Mouse (Mus musculus) myocyte (in vitro differentiated cells): Measurements from ENCODE around the gene Gpnmb. TPM values are rescaled to one million over a fixed set of nuclear protein-coding genes. Genes with fewer than 3 reads are reported as not detected.

ENCODE experiments used
- H3K27me3 ChIP-seq: one replicate; pipeline ENCODE4 v1.6.1; 2011; ENCODE audit not compliant: control insufficient read depth, insufficient read depth, insufficient read length
- H3K36me3 ChIP-seq: one replicate; pipeline ENCODE4 v1.6.1; 2011; ENCODE audit not compliant: control insufficient read depth, insufficient read depth
- H3K4me2 ChIP-seq: one replicate; pipeline ENCODE4 v1.6.1; 2011; ENCODE audit warnings: low read depth, control low read depth
- H3K4me3 ChIP-seq: one replicate; pipeline ENCODE4 v1.5.1; 2011; ENCODE audit warnings: mild to moderate bottlenecking, control low read depth, moderate library complexity
- H3K79me2 ChIP-seq: one replicate; pipeline ENCODE4 v1.6.1; 2011; ENCODE audit not compliant: control insufficient read depth, insufficient read depth
- H3ac ChIP-seq: one replicate; pipeline ENCODE4 v1.6.1; 2011; ENCODE audit not compliant: control insufficient read depth, insufficient read length
- CEBPB ChIP-seq: IDR thresholded peaks from 2 replicates; pipeline ENCODE4 v1.6.1; 2011; ENCODE audit warnings: mild to moderate bottlenecking, moderate library complexity; ENCODE audit not compliant: poor library complexity, insufficient read depth, severe bottlenecking
- E2F4 ChIP-seq: IDR thresholded peaks from one replicate; pipeline ENCODE4 v1.6.1; 2011; ENCODE audit warnings: mild to moderate bottlenecking, control low read depth, moderate library complexity; ENCODE audit not compliant: insufficient read depth
- MAX ChIP-seq: IDR thresholded peaks from one replicate; pipeline ENCODE4 v1.6.1; 2011; ENCODE audit warnings: low read depth, mild to moderate bottlenecking, control low read depth
- MYOD1 ChIP-seq, 3 experiments: IDR thresholded peaks; one replicate each; pipeline ENCODE4 v1.6.1; 2011; ENCODE audit warnings: control low read depth in 2 of 3, low read depth in 2 of 3, mild to moderate bottlenecking in 2 of 3, moderate library complexity in 1 of 3; ENCODE audit not compliant: insufficient read length in 2 of 3, control insufficient read depth in 1 of 3
- MYOG ChIP-seq, 3 experiments: IDR thresholded peaks; one replicate each; pipeline ENCODE4 v1.6.1; 2011; ENCODE audit warnings: control low read depth in 2 of 3, low read depth in 2 of 3, mild to moderate bottlenecking in 2 of 3; ENCODE audit not compliant: insufficient read length in 2 of 3, control insufficient read depth in 1 of 3, insufficient read depth in 1 of 3
- POLR2A ChIP-seq: IDR thresholded peaks from one replicate; pipeline ENCODE4 v1.6.1; 2011; ENCODE audit warnings: low read depth, mild to moderate bottlenecking, control low read depth, moderate library complexity; ENCODE audit not compliant: insufficient read length
- POLR2AphosphoS2 ChIP-seq: IDR thresholded peaks from one replicate; pipeline ENCODE4 v1.6.1; 2011; ENCODE audit warnings: low read depth, control low read depth; ENCODE audit not compliant: insufficient read length
- REST ChIP-seq: IDR thresholded peaks from one replicate; pipeline ENCODE4 v1.6.1; 2011; ENCODE audit warnings: mild to moderate bottlenecking, control low read depth, moderate library complexity; ENCODE audit not compliant: insufficient read depth, insufficient read length
- SRF ChIP-seq: IDR thresholded peaks from one replicate; pipeline ENCODE4 v1.6.1; 2011; ENCODE audit warnings: low read depth; ENCODE audit not compliant: control insufficient read depth, insufficient read length
- TCF12 ChIP-seq: IDR thresholded peaks from one replicate; pipeline ENCODE4 v1.6.1; 2011; ENCODE audit warnings: mild to moderate bottlenecking, control low read depth; ENCODE audit not compliant: poor library complexity, insufficient read depth, severe bottlenecking
- TCF3 ChIP-seq: IDR thresholded peaks from one replicate; pipeline ENCODE4 v1.6.1; 2011; ENCODE audit warnings: low read depth, control low read depth; ENCODE audit not compliant: insufficient read length
- USF1 ChIP-seq: IDR thresholded peaks from one replicate; pipeline ENCODE4 v1.6.1; 2011; ENCODE audit warnings: low read depth, mild to moderate bottlenecking, control low read depth, moderate library complexity
- polyA plus RNA-seq: library from polyadenylated mRNA; unstranded; fragments of >200 nt; fragmentation: generic; extraction: Trizol; gene quantifications from one replicate; pipeline ENCODE4 v1.2.1, GENCODE M21; 2012; ENCODE audit warnings: missing spikeins

Gpnmb gene
- polyA plus RNA-seq, 1 experiment = 0.12 TPM

DNA sequence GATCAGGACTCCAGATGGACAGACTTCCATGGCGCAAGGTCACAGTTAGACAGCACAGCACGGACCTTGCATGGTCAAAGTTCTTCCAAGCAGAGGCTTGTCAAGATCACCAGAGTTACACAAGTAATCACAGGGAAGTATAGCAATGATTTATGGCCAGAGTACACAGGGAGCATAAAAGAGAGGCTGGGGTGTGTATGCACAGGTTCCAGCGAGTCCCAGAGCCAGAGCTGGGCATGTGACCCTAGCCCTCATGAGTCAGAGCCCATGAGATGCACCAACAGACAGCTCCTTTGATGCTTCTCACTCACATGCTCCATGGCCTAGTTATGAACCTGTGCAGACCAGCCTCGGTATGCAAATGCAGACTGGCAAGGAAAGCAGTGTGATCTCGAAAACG, 8.3 kb upstream of the Gpnmb start:
- TF ChIP-seq REST (no peak), SRF (no peak), MYOD1 (IDR thresholded peaks at IDR 0.05; ENCODE audit: control insufficient read depth in 1 of 3, insufficient read length in 2 of 3, low read depth in 2 of 3) (no peak), CEBPB (no peak), USF1 (no peak), TCF3 (no peak), MAX (no peak), E2F4 (no peak)
- H3K36me3 ChIP-seq = no peaks in the 10 kb centered on the region
- H3K27me3 ChIP-seq = peaks cover 11% of the 10 kb centered on the region
- no peaks in the 10 kb centered on the region for H3K79me2 ChIP-seq
- no peak overlapping the region for H3K4me2 ChIP-seq
- no peak overlapping the region for H3K4me3 ChIP-seq
- no peak overlapping the region for H3ac ChIP-seq

DNA sequence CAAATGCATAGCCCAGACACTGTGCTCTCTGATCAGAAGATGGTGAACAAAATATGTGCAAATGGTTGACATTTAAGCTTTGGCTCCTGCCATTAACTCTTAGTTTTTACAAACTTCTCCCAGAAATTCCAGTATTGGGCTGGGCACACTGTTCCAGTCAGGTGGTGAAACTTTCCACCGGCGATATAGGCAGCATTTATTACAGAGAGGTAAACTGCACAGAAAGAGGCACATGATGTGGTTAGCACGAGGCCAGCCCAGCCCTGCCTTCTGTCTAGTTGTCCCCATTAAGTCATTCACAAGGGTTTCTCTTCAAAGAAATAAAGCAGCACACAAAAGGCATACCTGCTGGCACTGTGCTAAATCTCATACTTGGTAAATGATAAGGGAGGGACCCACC, 7.6 kb upstream of the Gpnmb start:
- H3K36me3 ChIP-seq = no peaks in the 10 kb centered on the region
- TF ChIP-seq TCF3 = no peak
- TF ChIP-seq REST = no peak
- TF ChIP-seq MYOD1 (IDR thresholded peaks at IDR 0.05; ENCODE audit: control insufficient read depth in 1 of 3, insufficient read length in 2 of 3, low read depth in 2 of 3) = no peak
- TF ChIP-seq MYOG (IDR thresholded peaks at IDR 0.05; ENCODE audit: control insufficient read depth in 1 of 3, insufficient read depth in 1 of 3, insufficient read length in 2 of 3, low read depth in 2 of 3) = no peak
- TF ChIP-seq MAX = no peak
- TF ChIP-seq USF1 = no peak
- TF ChIP-seq E2F4 = no peak
- TF ChIP-seq POLR2A = no peak
- no peak for TF ChIP-seq CEBPB
- no peak for TF ChIP-seq POLR2AphosphoS2
- TF ChIP-seq SRF = no peak
- no peak for TF ChIP-seq TCF12
- no peak overlapping the region for H3K4me3 ChIP-seq
- peaks cover 11% of the 10 kb centered on the region for H3K27me3 ChIP-seq
- no peak overlapping the region for H3ac ChIP-seq
- H3K4me2 ChIP-seq = no peak overlapping the region
- no peaks in the 10 kb centered on the region for H3K79me2 ChIP-seq

DNA sequence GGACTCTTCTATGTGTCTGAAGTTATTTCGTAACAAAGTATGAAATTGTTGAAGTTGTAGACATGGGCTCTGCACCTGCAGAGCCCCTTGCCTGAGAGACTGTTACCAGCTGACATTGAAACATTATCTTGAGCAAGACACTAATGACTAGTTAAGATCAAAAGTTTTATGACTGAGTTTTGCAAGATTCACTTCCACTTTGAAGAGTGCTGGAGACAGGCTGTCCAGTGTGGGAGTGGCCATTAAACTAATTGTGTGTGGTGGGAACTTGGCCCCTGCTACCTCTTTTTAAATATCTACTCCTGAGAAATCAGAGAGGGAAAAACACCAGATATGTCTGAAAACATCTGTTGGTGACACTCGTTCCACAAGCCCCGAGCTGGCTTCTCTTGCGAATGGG, 5.1 kb upstream of the Gpnmb start:
- Histone ChIP-seq H3K27me3 (peaks cover 17% of the 10 kb centered on the region), H3K36me3 (no peaks in the 10 kb centered on the region), H3ac (no peak overlapping the region), H3K4me2 (no peak overlapping the region), H3K4me3 (no peak overlapping the region), H3K79me2 (no peaks in the 10 kb centered on the region)
- TF ChIP-seq REST (no peak), MAX (no peak), POLR2A (no peak), CEBPB (no peak), USF1 (no peak), E2F4 (no peak), SRF (no peak), TCF12 (no peak), MYOG (IDR thresholded peaks at IDR 0.05; ENCODE audit: control insufficient read depth in 1 of 3, insufficient read depth in 1 of 3, insufficient read length in 2 of 3, low read depth in 2 of 3) (no peak), MYOD1 (IDR thresholded peaks at IDR 0.05; ENCODE audit: control insufficient read depth in 1 of 3, insufficient read length in 2 of 3, low read depth in 2 of 3) (no peak), TCF3 (no peak), POLR2AphosphoS2 (no peak)

DNA sequence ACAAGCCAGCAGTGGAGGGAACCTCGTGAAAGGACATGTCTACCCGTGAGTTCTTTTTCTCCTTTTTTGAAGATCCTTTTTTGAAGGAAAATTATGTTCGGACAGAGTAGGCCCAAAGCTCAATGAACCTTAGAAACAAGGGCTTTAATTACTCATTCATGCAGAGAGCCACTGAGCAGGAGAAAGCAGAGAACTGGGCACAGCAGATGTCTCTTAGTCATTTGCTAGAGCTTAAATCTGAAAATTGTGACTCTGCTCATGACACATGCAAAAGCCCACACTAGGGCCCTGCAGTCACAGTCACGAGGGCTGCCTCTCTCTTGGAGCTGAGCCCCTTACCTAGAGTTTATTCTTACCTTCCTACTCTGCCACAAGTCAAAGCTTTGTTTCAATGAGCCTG, 3.6 kb upstream of the Gpnmb start:
- no peak overlapping the region for H3ac ChIP-seq
- TF ChIP-seq E2F4 (no peak), USF1 (no peak), MYOD1 (IDR thresholded peaks at IDR 0.05; ENCODE audit: control insufficient read depth in 1 of 3, insufficient read length in 2 of 3, low read depth in 2 of 3) (no peak), MYOG (IDR thresholded peaks at IDR 0.05; ENCODE audit: control insufficient read depth in 1 of 3, insufficient read depth in 1 of 3, insufficient read length in 2 of 3, low read depth in 2 of 3) (no peak), MAX (no peak), TCF12 (no peak), POLR2A (no peak), SRF (no peak), REST (no peak), CEBPB (no peak), TCF3 (no peak), POLR2AphosphoS2 (no peak)
- no peak overlapping the region for H3K4me2 ChIP-seq
- no peak overlapping the region for H3K4me3 ChIP-seq
- peaks cover 17% of the 10 kb centered on the region for H3K27me3 ChIP-seq
- no peaks in the 10 kb centered on the region for H3K36me3 ChIP-seq
- no peaks in the 10 kb centered on the region for H3K79me2 ChIP-seq

DNA sequence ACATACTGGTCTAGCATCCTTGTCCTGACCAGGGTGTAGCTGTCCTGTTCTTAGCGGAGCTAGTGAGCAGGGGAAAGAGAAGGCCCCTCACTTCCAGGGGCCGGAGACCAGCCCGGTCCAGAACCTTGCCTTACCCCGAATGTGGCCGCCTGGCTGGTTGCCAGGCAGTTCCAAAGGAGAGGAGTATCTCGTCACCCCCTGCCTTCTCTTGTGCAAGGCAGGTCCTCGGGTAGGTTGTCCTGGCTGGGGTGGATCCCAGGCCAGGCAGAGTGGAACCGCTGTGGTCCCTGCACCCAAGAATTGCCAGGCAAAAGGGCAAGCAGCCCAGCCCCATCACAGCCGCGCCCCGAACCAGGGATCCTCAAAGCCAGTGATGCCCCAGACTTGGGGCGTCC, 919 bp downstream of the Gpnmb start:
- H3K36me3 ChIP-seq = no peaks in the 10 kb centered on the region
- H3K27me3 ChIP-seq = peaks cover 12% of the 10 kb centered on the region
- no peak overlapping the region for H3K4me2 ChIP-seq
- no peak overlapping the region for H3K4me3 ChIP-seq
- TF ChIP-seq USF1 (no peak), TCF3 (no peak), CEBPB (no peak), MYOD1 (IDR thresholded peaks at IDR 0.05; ENCODE audit: control insufficient read depth in 1 of 3, insufficient read length in 2 of 3, low read depth in 2 of 3) (no peak), SRF (no peak), REST (no peak), POLR2AphosphoS2 (no peak), E2F4 (no peak), TCF12 (no peak), POLR2A (no peak), MAX (no peak), MYOG (IDR thresholded peaks at IDR 0.05; ENCODE audit: control insufficient read depth in 1 of 3, insufficient read depth in 1 of 3, insufficient read length in 2 of 3, low read depth in 2 of 3) (no peak)
- H3ac ChIP-seq = no peak overlapping the region
- no peaks in the 10 kb centered on the region for H3K79me2 ChIP-seq
